8 mouse cellular contexts compared by ENCODE assay signal in genomic region chr7:109559536-109559935, GRCm38 (mm10). TPM values are rescaled to one million over a fixed set of nuclear protein-coding genes. Genes with fewer than 3 reads are reported as not detected.
DNase-seq lines count a peak whose midpoint lies in the region; ATAC-seq and TF ChIP-seq lines count a peak whose summit lies in the region.

No protein-coding gene starts in this region.

- H3K4me2 ChIP-seq in forebrain, embryonic 16.5 days (ENCODE audit: low read length), result no peak overlapping the region

- intact Hi-C loops in heart, postnatal 36 days (cut with DNase I), result no loop called here

- H3K9ac ChIP-seq in forebrain, embryonic 16.5 days (replicated peaks; ENCODE audit: low read depth, low read length), result no peak overlapping the region

- no peaks in the 10 kb centered on the region for H3K9me3 ChIP-seq in forebrain, embryonic 16.5 days (ENCODE audit: control insufficient read depth, low read length)

- no peak overlapping the region for H3K4me3 ChIP-seq in cerebellum, adult 2 months (replicated peaks; ENCODE audit: insufficient read depth, low read depth, low read length)
- H3K4me3 ChIP-seq in forebrain, embryonic 16.5 days (replicated peaks; ENCODE audit: low read length), result no peak overlapping the region

- no peak for TF ChIP-seq CTCF in cerebellum, adult 2 months (IDR thresholded peaks at IDR 0.05; ENCODE audit: borderline replicate concordance, insufficient read depth, low read depth, low read length)

- H3K27ac ChIP-seq in cerebellum, adult 2 months (ENCODE audit: insufficient read depth, low read length), result no peak overlapping the region; the same call in 1 of the 2 replicates
- no peak overlapping the region for H3K27ac ChIP-seq in forebrain, embryonic 16.5 days (ENCODE audit: low read length)

- DNase-seq in cerebellum, adult 2 months, result peak; percentile 42 to 70
- DNase-seq in cerebellum, adult 8-10 months, result no peak
- DNase-seq in 3134 (ENCODE audit: extremely low read depth, insufficient read length, low spot score), result peak; percentile 73
- peak; percentile 92 for DNase-seq in fibroblast of lung, adult 2 months (ENCODE audit: low read depth)
- DNase-seq in heart, postnatal 36 days, result peak; percentile 58 to 66
- no peak for DNase-seq in retina, embryonic 14.5 days (ENCODE audit: low spot score)
- DNase-seq in embryo, embryonic 10.5 days (ENCODE audit: low spot score), result no peak

- no peaks in the 10 kb centered on the region for H3K27me3 ChIP-seq in cerebellum, adult 2 months (ENCODE audit: control insufficient read depth, insufficient read depth, low read length)
- no peaks in the 10 kb centered on the region for H3K27me3 ChIP-seq in forebrain, embryonic 16.5 days (replicated peaks; ENCODE audit: control insufficient read depth, insufficient read depth, low read length)

- ATAC-seq in forebrain, embryonic 16.5 days, result no peak

- no peak for TF ChIP-seq POLR2A in cerebellum, adult 2 months (IDR thresholded peaks at IDR 0.05; ENCODE audit: borderline replicate concordance, insufficient read depth, low read length)

- WGBS in cerebellum, adult 2 months, result 16% methylated on average over 6 of the region's 6 CpGs
- 34% methylated on average over 6 of the region's 6 CpGs for WGBS in forebrain, embryonic 16.5 days

- peaks cover 15% of the 10 kb centered on the region for H3K4me1 ChIP-seq in cerebellum, adult 2 months (ENCODE audit: control insufficient read depth, insufficient read depth, low read length)
- 0 out of 2 replicates have a peak, but pooled peaks cover 4% of the 10 kb centered on the region for H3K4me1 ChIP-seq in forebrain, embryonic 16.5 days (replicated peaks; ENCODE audit: control insufficient read depth, insufficient read depth, low read length)

- H3K36me3 ChIP-seq in forebrain, embryonic 16.5 days (ENCODE audit: control insufficient read depth, insufficient read depth), result no peaks in the 10 kb centered on the region

RNA-seq across cellular contexts. Expression of gene Rpl27a, which starts 40.6 kb away (rescaled TPM):
- polyA plus RNA-seq in cerebellum, adult 2 months (2012; rRNA removed), result 299 and 318 TPM in 2 replicates
- 10 to 100 TPM; 95.0 to 97.5 TPM for total RNA-seq in heart, postnatal 36 days (2021)
- 76.6 and 87.0 TPM in 2 replicates for polyA plus RNA-seq in forebrain, embryonic 16.5 days (2015; fragmentation: Nextera tagmentation; extraction: Ambion mirVana)

RNA-seq across cellular contexts. Expression of gene Trim66, which starts 51.6 kb away (rescaled TPM):
- 11.3 and 11.6 TPM in 2 replicates for polyA plus RNA-seq in cerebellum, adult 2 months (2012; rRNA removed)
- total RNA-seq in heart, postnatal 36 days (2021), result under 1 TPM; 0.08 to 0.11 TPM
- 0.25 and 0.57 TPM in 2 replicates for polyA plus RNA-seq in forebrain, embryonic 16.5 days (2015; fragmentation: Nextera tagmentation; extraction: Ambion mirVana)

Comparison
In these comparisons a context has a peak if more than half of its experiments do, and no peak if none do; other contexts are left out.
1. DNase-seq: peak in cerebellum, adult 2 months (2 of 2), 3134 (single experiment), fibroblast of lung, adult 2 months (single experiment) and heart, postnatal 36 days (2 of 2); none in cerebellum, adult 8-10 months (single experiment), retina, embryonic 14.5 days (single experiment) and embryo, embryonic 10.5 days (single experiment).